15 mouse cellular contexts compared by ENCODE assay signal in genomic region chr9:56166161-56166560, GRCm38 (mm10). TPM values are rescaled to one million over a fixed set of nuclear protein-coding genes. Genes with fewer than 3 reads are reported as not detected.
A peak's percentile ranks its signal among the peaks of the same experiment; 100 is the strongest.
DNase-seq lines count a peak whose midpoint lies in the region; ATAC-seq lines count a peak whose summit lies in the region.
"Had no signal": no experiment of that assay in that cellular context is flagged by ENCODE, and none has a peak within 500 bp of the region (broad histone marks: within the 10 kb centered on the region; RNA-seq: fewer than 3 reads in every experiment).

No protein-coding gene starts in this region.

- H3K4me3 ChIP-seq in limb, embryonic 10.5 days = no peak overlapping the region
- no peak overlapping the region for H3K4me3 ChIP-seq in hindbrain, embryonic 12.5 days
- H3K4me3 ChIP-seq: forebrain, embryonic 10.5 days; midbrain, embryonic 13.5 days; stomach, embryonic 15.5 days had no signal

- no peaks in the 10 kb centered on the region for H3K9me3 ChIP-seq in limb, embryonic 10.5 days (replicated peaks)
- no peaks in the 10 kb centered on the region for H3K9me3 ChIP-seq in hindbrain, embryonic 12.5 days (replicated peaks)
- H3K9me3 ChIP-seq: midbrain, embryonic 13.5 days; stomach, embryonic 15.5 days had no signal

- DNase-seq in thymus, postnatal 14 days = peak; percentile 20
- DNase-seq in thymus, postnatal 0 days (ENCODE audit: low spot score) = no peak
- DNase-seq in c-Kit-positive CD71-positive TER-119-negative erythroid progenitor cells, embryonic 14.5 days (ENCODE audit: low read depth) = peak; percentile 29
- peak; percentile 40 for DNase-seq in limb, embryonic 10.5 days (ENCODE audit: low spot score)
- no peak for DNase-seq in MN1 (ENCODE audit: low spot score)
- DNase-seq in spleen, postnatal 14 days (ENCODE audit: low spot score in 2 of 2) = no peak
- DNase-seq: adrenal gland, postnatal 25 days; heart, adult 18-20 months; heart, postnatal 10 days; kidney, postnatal 10 days; lung, postnatal 10 days had no signal

- peak overlapping the region; percentile 53 for H3K27ac ChIP-seq in limb, embryonic 10.5 days
- H3K27ac ChIP-seq in hindbrain, embryonic 12.5 days = no peak overlapping the region
- H3K27ac ChIP-seq: midbrain, embryonic 13.5 days; stomach, embryonic 15.5 days had no signal

- H3K4me1 ChIP-seq in limb, embryonic 10.5 days = peaks cover 54% of the 10 kb centered on the region
- peaks cover 18% of the 10 kb centered on the region for H3K4me1 ChIP-seq in hindbrain, embryonic 12.5 days
- H3K4me1 ChIP-seq: stomach, embryonic 15.5 days had no signal

- WGBS in limb, embryonic 10.5 days = 49% methylated on average over 5 of the region's 5 CpGs
- 54% methylated on average over 5 of the region's 5 CpGs for WGBS in hindbrain, embryonic 12.5 days

- ATAC-seq in hindbrain, embryonic 12.5 days (ENCODE audit: low FRiP score) = no peak
- ATAC-seq: midbrain, embryonic 13.5 days had no signal

- no peak overlapping the region for H3K4me2 ChIP-seq in hindbrain, embryonic 12.5 days (replicated peaks)
- H3K4me2 ChIP-seq: midbrain, embryonic 13.5 days; stomach, embryonic 15.5 days had no signal

- H3K36me3 ChIP-seq in limb, embryonic 10.5 days = no peaks in the 10 kb centered on the region
- H3K36me3 ChIP-seq in hindbrain, embryonic 12.5 days = no peaks in the 10 kb centered on the region
- H3K36me3 ChIP-seq: forebrain, embryonic 10.5 days; stomach, embryonic 15.5 days had no signal

- H3K9ac ChIP-seq in hindbrain, embryonic 12.5 days = no peak overlapping the region
- H3K9ac ChIP-seq: midbrain, embryonic 13.5 days; stomach, embryonic 15.5 days had no signal

- H3K27me3 ChIP-seq in limb, embryonic 10.5 days (ENCODE audit: low read depth, poor library complexity, severe bottlenecking) = no peaks in the 10 kb centered on the region; the same call in 1 of the 2 replicates
- H3K27me3 ChIP-seq in hindbrain, embryonic 12.5 days = no peaks in the 10 kb centered on the region
- H3K27me3 ChIP-seq: midbrain, embryonic 13.5 days; stomach, embryonic 15.5 days had no signal

RNA-seq across cellular contexts. Expression of gene Tspan3, which starts 0.9 kb away (rescaled TPM):
- 207 and 219 TPM in 2 replicates for polyA plus RNA-seq in thymus, postnatal 0 days (2015; fragmentation: Nextera tagmentation; extraction: Ambion mirVana)
- 410 and 450 TPM in 2 replicates for polyA plus RNA-seq in limb, embryonic 10.5 days (2016; fragmentation: Nextera tagmentation; extraction: Ambion mirVana)
- polyA plus RNA-seq in hindbrain, embryonic 12.5 days (2016; fragmentation: Nextera tagmentation; extraction: Ambion mirVana) = 495 and 515 TPM in 2 replicates

Comparison
In these comparisons a context has a peak if more than half of its experiments do, and no peak if none do; other contexts are left out.
1. DNase-seq: peak in thymus, postnatal 14 days (single experiment), c-Kit-positive CD71-positive TER-119-negative erythroid progenitor cells, embryonic 14.5 days (single experiment) and limb, embryonic 10.5 days (single experiment); none in thymus, postnatal 0 days (single experiment), MN1 (single experiment) and spleen, postnatal 14 days (0 of 2).